Mouse (Mus musculus): Measurements from ENCODE around the gene Prkcb. TPM values are rescaled to one million over a fixed set of nuclear protein-coding genes. Genes with fewer than 3 reads are reported as not detected.

The Prkcb gene
- polyA plus RNA-seq, 1 experiment from 2014 or later = 170 TPM

GRCm38 (mm10) chr7:122403343-122403742 is 114.8 kb downstream of the Prkcb start:
- no peak for ATAC-seq (ENCODE audit: low read depth)
- Histone ChIP-seq H3K4me1 (ENCODE audit: control insufficient read depth, insufficient read depth, low read length) (peaks cover 5% of the 10 kb centered on the region; the same call in 1 of the 2 replicates), H3K27ac (ENCODE audit: low read depth, low read length) (no peak overlapping the region), H3K36me3 (ENCODE audit: control insufficient read depth, insufficient read depth, low read length) (no peaks in the 10 kb centered on the region), H3K27me3 (ENCODE audit: control insufficient read depth, insufficient read depth, low read length) (no peaks in the 10 kb centered on the region), H3K4me3 (ENCODE audit: low read depth, low read length) (no peak overlapping the region), H3K4me2 (ENCODE audit: low read depth, low read length) (no peak overlapping the region), H3K9me3 (ENCODE audit: control insufficient read depth, low read length) (no peaks in the 10 kb centered on the region), H3K9ac (replicated peaks; ENCODE audit: low read depth, low read length) (no peak overlapping the region)
- WGBS = 89% methylated on average over 4 of the region's 4 CpGs

GRCm38 (mm10) chr7:122404571-122405393 is 116.2 kb downstream of the Prkcb start:
- peak; percentile 92 for ATAC-seq (ENCODE audit: low read depth)

GRCm38 (mm10) chr7:122406625-122407024 is 118.1 kb downstream of the Prkcb start:
- Histone ChIP-seq H3K4me2 (ENCODE audit: low read depth, low read length) (no peak overlapping the region), H3K27me3 (ENCODE audit: control insufficient read depth, insufficient read depth, low read length) (no peaks in the 10 kb centered on the region), H3K9me3 (ENCODE audit: control insufficient read depth, low read length) (no peaks in the 10 kb centered on the region), H3K9ac (replicated peaks; ENCODE audit: low read depth, low read length) (no peak overlapping the region), H3K36me3 (ENCODE audit: control insufficient read depth, insufficient read depth, low read length) (no peaks in the 10 kb centered on the region), H3K4me1 (ENCODE audit: control insufficient read depth, insufficient read depth, low read length) (peaks cover 5% of the 10 kb centered on the region; the same call in 1 of the 2 replicates), H3K27ac (ENCODE audit: low read depth, low read length) (no peak overlapping the region), H3K4me3 (ENCODE audit: low read depth, low read length) (no peak overlapping the region)
- ATAC-seq (ENCODE audit: low read depth) = no peak
- 51% methylated on average over 13 of the region's 13 CpGs for WGBS

More at GRCm38 (mm10) chr7:122404571-122405393, 116.2 kb downstream of the Prkcb start:
- no peaks in the 10 kb centered on the region for H3K9me3 ChIP-seq (ENCODE audit: control insufficient read depth, low read length)
- peak overlapping the region; percentile 6; the same call in 1 of the 2 replicates for H3K4me2 ChIP-seq (ENCODE audit: low read depth, low read length)
- H3K9ac ChIP-seq (replicated peaks; ENCODE audit: low read depth, low read length) = no peak overlapping the region
- H3K27me3 ChIP-seq (ENCODE audit: control insufficient read depth, insufficient read depth, low read length) = no peaks in the 10 kb centered on the region
- peak overlapping the region; percentile 30 for H3K27ac ChIP-seq (ENCODE audit: low read depth, low read length)
- 2% methylated on average over 21 of the region's 21 CpGs for WGBS
- no peak overlapping the region for H3K4me3 ChIP-seq (ENCODE audit: low read depth, low read length)
- H3K4me1 ChIP-seq (ENCODE audit: control insufficient read depth, insufficient read depth, low read length) = peaks cover 5% of the 10 kb centered on the region; the same call in 1 of the 2 replicates
- no peaks in the 10 kb centered on the region for H3K36me3 ChIP-seq (ENCODE audit: control insufficient read depth, insufficient read depth, low read length)

- H3K27me3 ChIP-seq (ENCODE audit: control insufficient read depth, insufficient read depth, low read length) = no peaks in the 10 kb centered on the region
- no peak for ATAC-seq (ENCODE audit: low read depth)
- H3K27ac ChIP-seq (ENCODE audit: low read depth, low read length) = no peak overlapping the region
- no peak overlapping the region for H3K4me3 ChIP-seq (ENCODE audit: low read depth, low read length)
- peaks cover 3% of the 10 kb centered on the region; the same call in 1 of the 2 replicates for H3K4me1 ChIP-seq (ENCODE audit: control insufficient read depth, insufficient read depth, low read length)
- H3K36me3 ChIP-seq (ENCODE audit: control insufficient read depth, insufficient read depth, low read length) = no peaks in the 10 kb centered on the region
- no peak overlapping the region for H3K9ac ChIP-seq (replicated peaks; ENCODE audit: low read depth, low read length)
- WGBS = 86% methylated on average over 6 of the region's 6 CpGs
- no peak overlapping the region for H3K4me2 ChIP-seq (ENCODE audit: low read depth, low read length)
- no peaks in the 10 kb centered on the region for H3K9me3 ChIP-seq (ENCODE audit: control insufficient read depth, low read length)
These were observed 121.4 kb downstream of the Prkcb start for GRCm38 (mm10) chr7:122409945-122410344.

GRCm38 (mm10) chr7:122410873-122411272 is 122.3 kb downstream of the Prkcb start:
- Histone ChIP-seq H3K9ac (replicated peaks; ENCODE audit: low read depth, low read length) (no peak overlapping the region), H3K27ac (ENCODE audit: low read depth, low read length) (no peak overlapping the region), H3K4me2 (ENCODE audit: low read depth, low read length) (no peak overlapping the region), H3K4me1 (ENCODE audit: control insufficient read depth, insufficient read depth, low read length) (peaks cover 2% of the 10 kb centered on the region; the same call in 1 of the 2 replicates), H3K27me3 (ENCODE audit: control insufficient read depth, insufficient read depth, low read length) (no peaks in the 10 kb centered on the region), H3K4me3 (ENCODE audit: low read depth, low read length) (no peak overlapping the region), H3K9me3 (ENCODE audit: control insufficient read depth, low read length) (no peaks in the 10 kb centered on the region), H3K36me3 (ENCODE audit: control insufficient read depth, insufficient read depth, low read length) (no peaks in the 10 kb centered on the region)
- 86% methylated on average over 3 of the region's 3 CpGs for WGBS
- ATAC-seq (ENCODE audit: low read depth) = no peak

- 79% methylated on average over 6 of the region's 6 CpGs for WGBS
- Histone ChIP-seq H3K36me3 (ENCODE audit: control insufficient read depth, insufficient read depth, low read length) (no peaks in the 10 kb centered on the region), H3K4me3 (ENCODE audit: low read depth, low read length) (no peak overlapping the region), H3K9me3 (ENCODE audit: control insufficient read depth, low read length) (no peaks in the 10 kb centered on the region), H3K4me2 (ENCODE audit: low read depth, low read length) (no peak overlapping the region), H3K27me3 (ENCODE audit: control insufficient read depth, insufficient read depth, low read length) (no peaks in the 10 kb centered on the region), H3K4me1 (ENCODE audit: control insufficient read depth, insufficient read depth, low read length) (peaks cover 5% of the 10 kb centered on the region; the same call in 1 of the 2 replicates), H3K27ac (ENCODE audit: low read depth, low read length) (no peak overlapping the region), H3K9ac (replicated peaks; ENCODE audit: low read depth, low read length) (no peak overlapping the region)
- ATAC-seq (ENCODE audit: low read depth) = no peak
These were observed 124.7 kb downstream of the Prkcb start for GRCm38 (mm10) chr7:122413231-122413630.

GRCm38 (mm10) chr7:122414146-122414545 is 125.6 kb downstream of the Prkcb start:
- no peak overlapping the region for H3K27ac ChIP-seq (ENCODE audit: low read depth, low read length)
- no peak overlapping the region for H3K4me2 ChIP-seq (ENCODE audit: low read depth, low read length)
- no peaks in the 10 kb centered on the region for H3K9me3 ChIP-seq (ENCODE audit: control insufficient read depth, low read length)
- H3K4me1 ChIP-seq (ENCODE audit: control insufficient read depth, insufficient read depth, low read length) = peaks cover 5% of the 10 kb centered on the region; the same call in 1 of the 2 replicates
- no peak overlapping the region for H3K4me3 ChIP-seq (ENCODE audit: low read depth, low read length)
- no peak overlapping the region for H3K9ac ChIP-seq (replicated peaks; ENCODE audit: low read depth, low read length)
- no peaks in the 10 kb centered on the region for H3K27me3 ChIP-seq (ENCODE audit: control insufficient read depth, insufficient read depth, low read length)
- no peaks in the 10 kb centered on the region for H3K36me3 ChIP-seq (ENCODE audit: control insufficient read depth, insufficient read depth, low read length)
- WGBS = 93% methylated on average over 10 of the region's 10 CpGs
- no peak for ATAC-seq (ENCODE audit: low read depth)

- Histone ChIP-seq H3K36me3 (ENCODE audit: control insufficient read depth, insufficient read depth, low read length) (no peaks in the 10 kb centered on the region), H3K27me3 (ENCODE audit: control insufficient read depth, insufficient read depth, low read length) (no peaks in the 10 kb centered on the region), H3K4me2 (ENCODE audit: low read depth, low read length) (no peak overlapping the region), H3K4me1 (ENCODE audit: control insufficient read depth, insufficient read depth, low read length) (peaks cover 5% of the 10 kb centered on the region; the same call in 1 of the 2 replicates), H3K4me3 (ENCODE audit: low read depth, low read length) (no peak overlapping the region), H3K9me3 (ENCODE audit: control insufficient read depth, low read length) (no peaks in the 10 kb centered on the region), H3K27ac (ENCODE audit: low read depth, low read length) (no peak overlapping the region), H3K9ac (replicated peaks; ENCODE audit: low read depth, low read length) (no peak overlapping the region)
- no peak for ATAC-seq (ENCODE audit: low read depth)
- WGBS = 86% methylated on average over 6 of the region's 6 CpGs
These were observed 126.1 kb downstream of the Prkcb start for GRCm38 (mm10) chr7:122414608-122415007.

- WGBS = 81% methylated on average over 9 of the region's 9 CpGs
- no peak for ATAC-seq (ENCODE audit: low read depth)
- no peaks in the 10 kb centered on the region for H3K36me3 ChIP-seq (ENCODE audit: control insufficient read depth, insufficient read depth, low read length)
These were observed 126.8 kb downstream of the Prkcb start for GRCm38 (mm10) chr7:122415387-122415786.

More at GRCm38 (mm10) chr7:122415387-122415786, 126.8 kb downstream of the Prkcb start:
- Histone ChIP-seq H3K27me3 (ENCODE audit: control insufficient read depth, insufficient read depth, low read length) (no peaks in the 10 kb centered on the region), H3K9me3 (ENCODE audit: control insufficient read depth, low read length) (no peaks in the 10 kb centered on the region), H3K4me3 (ENCODE audit: low read depth, low read length) (no peak overlapping the region), H3K4me2 (ENCODE audit: low read depth, low read length) (no peak overlapping the region), H3K4me1 (ENCODE audit: control insufficient read depth, insufficient read depth, low read length) (peaks cover 5% of the 10 kb centered on the region; the same call in 1 of the 2 replicates), H3K27ac (ENCODE audit: low read depth, low read length) (no peak overlapping the region), H3K9ac (replicated peaks; ENCODE audit: low read depth, low read length) (no peak overlapping the region)
